Mouse (Mus musculus) bone marrow, adult 2 months (tissue): ENCODE data around the gene Agfg1.

Experiments
- CTCF ChIP-seq: fragments of 200-500 bp; IDR thresholded peaks from 2 replicates; pipeline ENCODE4 v1.5.1; 2011; ENCODE audit warnings: low read length, control low read depth; ENCODE audit not compliant: control insufficient read depth, insufficient read depth
- POLR2A ChIP-seq: fragments of 200-500 bp; IDR thresholded peaks from 2 replicates; pipeline ENCODE4 v1.6.1; 2011; ENCODE audit warnings: low read depth, mild to moderate bottlenecking, control low read depth, low read length, borderline replicate concordance; ENCODE audit not compliant: control insufficient read depth

GRCm38 (mm10) chr1:82900567-82900966 lies 61.3 kb downstream of the Agfg1 start:
- TF ChIP-seq CTCF: no peak
- TF ChIP-seq POLR2A: no peak
